Mouse (Mus musculus) forebrain, embryonic 12.5 days (tissue): Measurements from ENCODE around the gene Ubxn10. TPM values are rescaled to one million over a fixed set of nuclear protein-coding genes. Genes with fewer than 3 reads are reported as not detected.
A peak's percentile ranks its signal among the peaks of the same experiment; 100 is the strongest.

Experiments
- ATAC-seq: fragments of 200-750 bp; cut with Nextera tagmentation; 2 replicates; pipeline ENCODE4 v1.8.0; 2017; ENCODE audit warnings: moderate TSS enrichment; ENCODE audit not compliant: low FRiP score
- H3K27ac ChIP-seq: fragments of 300-500 bp; sonication (generic); 2 replicates; pipeline ENCODE4 v1.5.1; 2016; ENCODE audit warnings: mild to moderate bottlenecking
- H3K27me3 ChIP-seq: fragments of 300-500 bp; sonication (generic); 2 replicates; pipeline ENCODE4 v1.6.1; 2016; ENCODE audit warnings: mild to moderate bottlenecking
- H3K36me3 ChIP-seq: fragments of 300-500 bp; sonication (generic); replicated peaks from 2 replicates; pipeline ENCODE4 v1.6.1; 2016; ENCODE audit warnings: mild to moderate bottlenecking
- H3K4me1 ChIP-seq: fragments of 300-500 bp; sonication (generic); 2 replicates; pipeline ENCODE4 v1.6.1; 2016
- H3K4me2 ChIP-seq: fragments of 300-500 bp; sonication (generic); 2 replicates; pipeline ENCODE4 v1.6.1; 2016; ENCODE audit warnings: mild to moderate bottlenecking, moderate library complexity
- H3K4me3 ChIP-seq: fragments of 300-500 bp; sonication (generic); replicated peaks from 2 replicates; pipeline ENCODE4 v1.5.1; 2016; ENCODE audit warnings: mild to moderate bottlenecking
- H3K9ac ChIP-seq: fragments of 300-500 bp; sonication (generic); 2 replicates; pipeline ENCODE4 v1.6.1; 2016; ENCODE audit warnings: mild to moderate bottlenecking
- H3K9me3 ChIP-seq: fragments of 300-500 bp; sonication (generic); 2 replicates; pipeline ENCODE4 v1.6.1; 2016
- WGBS: fragments of 180-500 bp; shearing (Covaris S2); methylation state at CpG from one replicate; pipeline ENCODE4 v1.1.7; 2016; 5-methylcytosine and 5-hydroxymethylcytosine counted together
- polyA plus RNA-seq: library from polyadenylated mRNA; unstranded; fragments of >200 nt; fragmentation: Nextera tagmentation; extraction: Ambion mirVana; gene quantifications from 2 replicates; pipeline ENCODE4 v1.2.1, GENCODE M21; 2016

Gene Ubxn10
- polyA plus RNA-seq, 1 experiment from 2014 or later = 2.0 TPM

DNA sequence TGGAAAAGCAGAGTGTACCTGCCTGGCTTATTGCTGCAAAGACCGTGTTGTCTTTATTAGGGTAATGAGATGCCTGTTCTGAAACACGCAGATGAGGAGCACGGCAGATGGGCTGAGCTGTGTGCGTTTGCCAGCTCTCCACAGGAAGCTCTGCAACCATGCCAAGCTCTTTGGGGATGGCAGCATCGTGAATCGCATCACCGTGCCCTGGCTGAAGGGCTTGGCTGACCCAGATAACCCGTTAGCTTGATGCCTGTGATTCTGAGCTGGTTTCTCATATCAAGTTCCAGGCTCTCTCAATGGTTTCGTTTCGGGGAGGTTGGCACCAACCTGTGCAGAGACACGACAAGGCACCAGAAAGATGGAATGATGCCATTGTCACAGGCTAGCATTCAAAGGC lies 26.3 kb downstream of the Ubxn10 start:
- H3K4me1 ChIP-seq = no peaks in the 10 kb centered on the region
- 86% methylated on average over 11 of the region's 11 CpGs for WGBS
- no peak overlapping the region for H3K4me3 ChIP-seq
- H3K27ac ChIP-seq = no peak overlapping the region
- no peak for ATAC-seq
- no peak overlapping the region for H3K9ac ChIP-seq
- H3K36me3 ChIP-seq = no peaks in the 10 kb centered on the region
- H3K27me3 ChIP-seq = peaks cover 14% of the 10 kb centered on the region; the same call in 1 of the 2 replicates
- no peak overlapping the region for H3K4me2 ChIP-seq
- no peaks in the 10 kb centered on the region for H3K9me3 ChIP-seq

- ATAC-seq = no peak
Measured at GRCm38 (mm10) chr4:138709944-138710343, 27.0 kb downstream of the Ubxn10 start.

DNA sequence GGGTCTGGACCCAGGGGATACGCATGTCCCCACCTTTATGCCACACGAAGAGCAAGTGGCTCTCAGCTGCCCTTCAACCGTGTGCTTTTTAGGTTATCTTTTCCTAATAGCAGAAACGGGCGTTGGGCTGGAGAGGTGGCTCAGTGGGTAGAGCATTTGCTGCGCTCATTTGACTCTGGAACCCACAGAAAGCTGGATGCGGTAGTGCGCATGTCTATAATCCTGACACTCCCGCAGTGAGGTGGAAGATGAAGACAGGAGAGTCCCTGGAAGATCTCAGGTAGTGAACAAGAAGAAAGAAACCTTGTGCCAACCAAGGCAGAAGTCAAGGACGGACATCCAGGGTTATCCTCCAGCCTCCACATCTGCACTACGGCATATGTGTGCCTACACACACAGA lies 27.7 kb downstream of the Ubxn10 start:
- no peak overlapping the region for H3K9ac ChIP-seq
- ATAC-seq = no peak
- no peak overlapping the region for H3K4me3 ChIP-seq
- H3K36me3 ChIP-seq = no peaks in the 10 kb centered on the region
- 84% methylated on average over 11 of the region's 11 CpGs for WGBS
- H3K27ac ChIP-seq = no peak overlapping the region
- H3K4me2 ChIP-seq = no peak overlapping the region
- H3K4me1 ChIP-seq = no peaks in the 10 kb centered on the region
- peaks cover 14% of the 10 kb centered on the region; the same call in 1 of the 2 replicates for H3K27me3 ChIP-seq
- H3K9me3 ChIP-seq = no peaks in the 10 kb centered on the region

More at GRCm38 (mm10) chr4:138709944-138710343, 27.0 kb downstream of the Ubxn10 start:
- WGBS = 82% methylated on average over 7 of the region's 7 CpGs
- H3K27me3 ChIP-seq = peaks cover 14% of the 10 kb centered on the region; the same call in 1 of the 2 replicates
- no peak overlapping the region for H3K9ac ChIP-seq
- H3K9me3 ChIP-seq = no peaks in the 10 kb centered on the region
- H3K36me3 ChIP-seq = no peaks in the 10 kb centered on the region
- no peak overlapping the region for H3K27ac ChIP-seq
- H3K4me2 ChIP-seq = no peak overlapping the region
- no peak overlapping the region for H3K4me3 ChIP-seq
- H3K4me1 ChIP-seq = no peaks in the 10 kb centered on the region

- Histone ChIP-seq H3K4me1 (no peaks in the 10 kb centered on the region), H3K4me3 (no peak overlapping the region), H3K4me2 (no peak overlapping the region), H3K27me3 (peaks cover 14% of the 10 kb centered on the region; the same call in 1 of the 2 replicates), H3K27ac (no peak overlapping the region), H3K9ac (no peak overlapping the region), H3K36me3 (no peaks in the 10 kb centered on the region), H3K9me3 (no peaks in the 10 kb centered on the region)
- WGBS = 10% methylated on average over 7 of the region's 7 CpGs
- no peak for ATAC-seq
Measured at GRCm38 (mm10) chr4:138708636-138709035, 28.3 kb downstream of the Ubxn10 start.

GRCm38 (mm10) chr4:138706620-138707019 lies 30.3 kb downstream of the Ubxn10 start:
- H3K9ac ChIP-seq = no peak overlapping the region
- ATAC-seq = no peak
- no peak overlapping the region for H3K4me2 ChIP-seq
- H3K9me3 ChIP-seq = no peaks in the 10 kb centered on the region
- no peak overlapping the region for H3K4me3 ChIP-seq
- no peaks in the 10 kb centered on the region for H3K36me3 ChIP-seq
- H3K4me1 ChIP-seq = no peaks in the 10 kb centered on the region
- H3K27ac ChIP-seq = no peak overlapping the region
- 89% methylated on average over 8 of the region's 8 CpGs for WGBS
- peaks cover 25% of the 10 kb centered on the region; the same call in 1 of the 2 replicates for H3K27me3 ChIP-seq

- peaks cover 28% of the 10 kb centered on the region; the same call in 1 of the 2 replicates for H3K27me3 ChIP-seq
- no peaks in the 10 kb centered on the region for H3K9me3 ChIP-seq
- no peak overlapping the region for H3K4me3 ChIP-seq
- ATAC-seq = no peak
- H3K9ac ChIP-seq = no peak overlapping the region
- 88% methylated on average over 4 of the region's 4 CpGs for WGBS
- H3K36me3 ChIP-seq = no peaks in the 10 kb centered on the region
- no peak overlapping the region for H3K4me2 ChIP-seq
- H3K4me1 ChIP-seq = no peaks in the 10 kb centered on the region
- no peak overlapping the region for H3K27ac ChIP-seq
Measured at GRCm38 (mm10) chr4:138704169-138704568, 32.8 kb downstream of the Ubxn10 start.

GRCm38 (mm10) chr4:138703591-138703990 lies 33.4 kb downstream of the Ubxn10 start:
- Histone ChIP-seq H3K27me3 (peaks cover 28% of the 10 kb centered on the region; the same call in 1 of the 2 replicates), H3K4me2 (no peak overlapping the region), H3K9ac (no peak overlapping the region), H3K4me1 (no peaks in the 10 kb centered on the region), H3K9me3 (no peaks in the 10 kb centered on the region), H3K4me3 (no peak overlapping the region), H3K27ac (no peak overlapping the region), H3K36me3 (no peaks in the 10 kb centered on the region)
- no peak for ATAC-seq
- 27% methylated on average over 7 of the region's 7 CpGs for WGBS

DNA sequence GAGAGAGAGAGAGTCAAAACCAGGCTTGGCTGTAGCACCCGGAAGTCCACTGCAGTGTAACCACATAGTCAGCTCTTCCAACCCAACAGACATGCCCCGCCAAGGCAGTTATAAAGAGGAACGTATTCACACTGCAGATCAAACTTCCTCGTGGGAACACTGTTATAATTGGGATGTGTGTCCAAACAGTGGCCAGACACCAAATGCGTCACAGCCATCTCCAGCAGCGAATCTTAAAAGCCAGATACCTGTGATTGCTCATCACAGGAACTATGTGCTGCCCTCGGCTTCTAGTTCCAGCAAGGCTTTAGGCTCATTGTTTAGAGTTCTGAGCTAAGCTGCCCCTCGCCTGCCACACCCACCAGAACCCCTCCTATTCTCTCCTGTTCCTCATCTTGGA lies 34.4 kb downstream of the Ubxn10 start:
- H3K27ac ChIP-seq = no peak overlapping the region
- H3K27me3 ChIP-seq = peaks cover 28% of the 10 kb centered on the region; the same call in 1 of the 2 replicates
- H3K9ac ChIP-seq = no peak overlapping the region
- no peaks in the 10 kb centered on the region for H3K36me3 ChIP-seq
- H3K4me2 ChIP-seq = no peak overlapping the region
- 85% methylated on average over 8 of the region's 8 CpGs for WGBS
- ATAC-seq = no peak
- H3K4me3 ChIP-seq = no peak overlapping the region
- H3K4me1 ChIP-seq = peaks cover under 1% of the 10 kb centered on the region; the same call in 1 of the 2 replicates
- H3K9me3 ChIP-seq = no peaks in the 10 kb centered on the region

DNA sequence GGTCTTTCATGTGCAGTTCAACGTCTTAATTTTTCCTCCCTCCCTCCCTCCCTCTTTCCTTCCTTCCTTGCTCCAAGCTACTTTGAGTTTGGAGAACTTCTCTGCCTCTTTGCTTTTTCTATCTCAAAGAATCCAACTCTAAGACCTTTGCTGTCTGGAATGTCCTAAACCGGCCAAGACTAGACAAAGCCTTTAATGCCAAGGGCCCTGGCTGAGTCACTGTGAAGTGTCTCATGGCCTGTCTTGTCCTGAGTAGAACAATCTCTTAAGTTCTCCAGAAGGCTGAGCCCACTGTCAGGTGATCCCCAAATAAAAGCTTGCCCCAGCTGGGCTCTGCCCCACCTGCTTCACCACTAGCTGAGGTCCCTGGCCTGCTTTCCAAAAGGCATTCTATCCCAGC lies 34.9 kb downstream of the Ubxn10 start:
- H3K9me3 ChIP-seq = no peaks in the 10 kb centered on the region
- no peak overlapping the region for H3K4me3 ChIP-seq
- H3K27ac ChIP-seq = no peak overlapping the region
- 91% methylated on average over 2 of the region's 2 CpGs for WGBS
- peaks cover 24% of the 10 kb centered on the region; the same call in 1 of the 2 replicates for H3K27me3 ChIP-seq
- no peak overlapping the region for H3K4me2 ChIP-seq
- H3K9ac ChIP-seq = no peak overlapping the region
- no peak for ATAC-seq
- H3K36me3 ChIP-seq = no peaks in the 10 kb centered on the region
- peaks cover 6% of the 10 kb centered on the region; the same call in 1 of the 2 replicates for H3K4me1 ChIP-seq

DNA sequence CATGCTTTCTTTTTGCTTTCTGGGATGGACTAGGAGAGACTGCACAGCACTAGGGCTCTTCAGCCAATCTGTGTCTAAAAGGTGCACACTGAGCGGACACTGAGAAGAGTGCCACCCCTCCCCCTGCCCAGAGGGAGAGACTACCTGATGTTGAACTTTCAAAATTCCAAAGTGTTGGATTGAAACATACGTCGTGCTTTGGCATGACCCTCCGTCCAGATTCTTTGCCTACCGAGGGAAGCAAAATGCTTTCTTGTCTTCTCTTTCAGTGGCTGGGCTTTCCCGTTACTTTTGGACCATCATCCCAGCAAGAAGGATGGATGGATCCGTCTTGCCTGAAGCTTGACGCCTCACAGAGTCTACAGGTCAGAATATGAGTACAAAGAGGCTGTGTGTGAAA lies 35.9 kb downstream of the Ubxn10 start:
- no peak overlapping the region for H3K4me3 ChIP-seq
- 67% methylated on average over 8 of the region's 8 CpGs for WGBS
- peaks cover 20% of the 10 kb centered on the region; the same call in 1 of the 2 replicates for H3K27me3 ChIP-seq
- H3K9me3 ChIP-seq = no peaks in the 10 kb centered on the region
- no peak overlapping the region for H3K9ac ChIP-seq
- ATAC-seq = no peak
- H3K27ac ChIP-seq = no peak overlapping the region
- H3K4me1 ChIP-seq = peaks cover 15% of the 10 kb centered on the region; the same call in 1 of the 2 replicates
- H3K4me2 ChIP-seq = no peak overlapping the region
- no peaks in the 10 kb centered on the region for H3K36me3 ChIP-seq

DNA sequence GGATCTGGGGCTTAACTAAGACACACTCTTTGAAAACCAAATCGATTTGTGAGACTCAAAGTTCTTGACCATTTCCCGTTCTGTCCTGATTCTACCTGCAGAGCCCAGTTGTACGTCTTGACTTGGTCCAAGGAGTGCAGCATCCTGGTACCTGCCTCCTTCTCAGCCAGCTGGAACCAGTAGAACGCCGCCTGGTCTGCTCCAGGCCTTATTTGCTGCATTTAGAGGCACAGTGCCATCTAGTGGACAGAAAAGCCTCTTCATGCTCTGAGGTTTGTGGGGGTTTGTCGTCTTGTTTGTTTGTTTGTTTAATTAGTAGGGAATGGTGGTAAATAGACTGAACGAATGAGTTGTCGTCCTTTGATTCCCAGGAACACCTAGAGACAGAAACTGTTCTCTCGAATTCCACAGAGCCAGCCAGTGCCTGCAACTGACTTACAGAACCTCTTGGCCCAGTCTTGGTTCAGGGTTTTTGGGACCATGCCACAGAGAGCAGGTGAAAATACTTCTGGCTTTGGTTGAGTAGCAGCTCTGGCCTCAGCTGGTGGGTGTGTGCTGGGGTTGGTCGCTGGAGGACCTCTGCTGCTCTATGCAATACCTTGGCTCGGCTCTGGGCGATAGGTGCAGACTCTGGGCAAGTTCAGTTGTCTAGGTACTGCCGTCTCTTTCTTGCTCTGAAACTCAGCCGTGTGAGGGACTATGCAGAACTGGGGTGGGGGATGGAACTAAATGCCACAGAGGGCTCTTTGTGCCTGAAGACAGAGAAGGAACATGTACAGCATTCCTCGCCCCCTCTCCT lies 36.6 kb downstream of the Ubxn10 start:
- Histone ChIP-seq H3K27me3 (peaks cover 18% of the 10 kb centered on the region; the same call in 1 of the 2 replicates), H3K9ac (no peak overlapping the region), H3K4me1 (peaks cover 17% of the 10 kb centered on the region; the same call in 1 of the 2 replicates), H3K9me3 (no peaks in the 10 kb centered on the region), H3K27ac (no peak overlapping the region), H3K36me3 (no peaks in the 10 kb centered on the region), H3K4me3 (no peak overlapping the region), H3K4me2 (no peak overlapping the region)
- 28% methylated on average over 15 of the region's 15 CpGs for WGBS
- 0 out of 2 replicates have a peak, but pooled peaks have one; percentile 44 for ATAC-seq

- WGBS = 62% methylated on average over 2 of the region's 2 CpGs
- Histone ChIP-seq H3K36me3 (no peaks in the 10 kb centered on the region), H3K4me2 (no peak overlapping the region), H3K27ac (no peak overlapping the region), H3K9me3 (no peaks in the 10 kb centered on the region), H3K4me3 (no peak overlapping the region), H3K27me3 (peaks cover 29% of the 10 kb centered on the region), H3K4me1 (peaks cover 25% of the 10 kb centered on the region), H3K9ac (no peak overlapping the region)
- ATAC-seq = no peak
Measured at GRCm38 (mm10) chr4:138698296-138698695, 38.7 kb downstream of the Ubxn10 start.
